Mouse (Mus musculus) testis, adult 10 weeks (tissue): Measurements from ENCODE around the gene Dnaaf3. TPM values are rescaled to one million over a fixed set of nuclear protein-coding genes. Genes with fewer than 3 reads are reported as not detected.

Source experiments
- polyA plus RNA-seq: library from polyadenylated mRNA; stranded (reverse); fragments of 350-450 nt; fragmentation: Illumina TruSeq; extraction: RNeasy Lipid Tissue Mini Kit (QIAGEN cat#74804); gene quantifications from one replicate; pipeline ENCODE4 v1.2.3, GENCODE M21; 2014; ENCODE audit warnings: low read depth, low replicate concordance

Dnaaf3 gene
- polyA plus RNA-seq, result 2.3 TPM

DNA sequence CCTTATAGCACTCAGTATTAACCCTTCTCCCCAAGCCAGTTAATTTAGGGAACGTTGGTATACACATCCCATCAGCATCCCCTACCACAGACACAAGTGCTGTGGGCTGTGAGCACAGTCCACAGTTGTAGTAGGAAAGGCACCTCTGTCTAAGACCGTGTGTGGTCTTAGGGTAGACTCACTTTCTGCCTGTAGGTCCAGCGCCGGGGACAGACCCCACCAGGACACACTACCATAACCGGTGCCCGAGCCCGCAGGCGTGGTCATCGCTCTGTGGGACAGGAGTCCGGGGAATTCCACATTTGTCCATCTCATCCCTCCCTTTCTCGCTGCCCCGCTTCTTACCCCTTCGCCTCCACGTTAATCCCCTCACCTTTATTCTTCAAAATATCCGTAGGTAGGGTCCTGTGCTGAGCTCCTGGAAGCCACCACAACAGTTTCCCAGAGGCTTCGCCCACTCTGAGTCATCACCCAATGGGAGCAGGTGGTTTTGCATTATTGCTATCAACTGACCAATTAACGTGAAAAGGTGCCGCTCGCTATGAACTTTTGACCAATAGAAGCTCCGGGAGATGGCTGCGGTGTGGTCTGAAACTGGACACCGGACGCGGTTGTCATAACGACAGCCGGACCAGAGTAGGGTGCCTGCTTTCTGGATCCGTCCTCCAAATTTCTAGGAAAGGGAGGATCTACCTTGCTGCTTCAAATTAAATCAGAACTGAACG is at the start of gene Dnaaf3:
Gene Dnaaf3 (minus strand): TSS at position 449 of the 725 bp plus-strand sequence.

DNA sequence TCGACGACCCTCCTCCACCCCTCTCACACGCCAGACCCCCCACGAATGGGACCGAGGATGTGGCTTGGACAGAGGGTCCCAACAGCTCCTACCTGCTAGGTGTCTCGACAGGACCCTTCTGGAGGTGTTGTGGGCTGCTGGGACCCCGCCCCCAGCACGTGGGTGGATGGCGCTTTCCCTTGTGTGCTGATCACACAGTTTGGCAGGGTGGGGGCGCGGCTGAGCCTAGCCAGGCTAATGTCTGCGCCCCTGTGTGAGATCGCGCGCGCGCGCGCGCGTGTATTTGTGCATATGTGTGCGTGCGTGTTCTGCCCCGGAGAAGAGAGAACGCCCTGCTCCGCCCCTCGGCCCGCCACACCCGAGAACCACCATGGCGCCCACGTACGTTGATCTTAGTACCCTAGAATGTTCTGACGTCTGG is 15.0 kb upstream of the Dnaaf3 start, which contains the start of gene Syt5:
Gene Syt5 (minus strand): TSS at position 321 of the 421 bp plus-strand sequence.

DNA sequence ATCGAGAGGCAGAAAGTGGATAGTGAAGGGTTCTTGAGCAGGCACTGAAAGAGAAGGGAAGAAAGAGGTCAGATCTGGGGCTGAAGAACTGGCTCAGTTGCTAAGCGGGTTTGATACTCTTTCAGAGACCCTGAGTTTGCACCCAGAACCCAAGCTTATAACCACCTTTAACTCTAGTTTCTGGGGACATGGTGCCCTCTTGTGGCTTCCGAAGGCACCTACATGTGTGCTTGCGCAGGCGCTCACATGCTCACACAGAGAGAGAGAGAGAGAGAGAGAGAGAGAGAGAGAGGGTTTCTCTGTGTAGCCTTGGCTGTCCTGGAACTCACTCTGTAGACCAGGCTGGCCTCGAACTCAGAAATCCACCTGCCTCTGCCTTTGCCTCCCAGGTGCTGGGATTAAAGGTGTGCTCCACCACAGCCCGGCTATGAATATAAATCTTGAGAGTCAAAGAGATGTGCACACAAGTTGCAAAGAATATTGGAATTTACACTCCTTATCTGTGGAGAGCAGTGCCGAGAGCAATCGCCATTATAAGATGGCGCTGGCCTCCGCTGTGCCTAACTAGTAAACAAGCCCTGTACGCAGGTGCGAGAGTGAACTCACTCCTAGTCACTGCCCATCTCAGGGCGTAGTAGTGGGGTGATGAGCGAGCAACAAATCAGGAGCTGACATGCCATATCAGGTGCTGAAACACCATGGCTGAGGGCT is 7.9 kb downstream of the Dnaaf3 start, which contains the start of gene Tnni3:
Gene Tnni3 (minus strand): TSS at position 18 of the 711 bp plus-strand sequence.

GRCm38 (mm10) chr7:4516332-4517050 is 15.8 kb downstream of the Dnaaf3 start, which contains the start of gene Tnnt1:
Tnnt1 (minus strand) TSS chr7:4516382.

DNA sequence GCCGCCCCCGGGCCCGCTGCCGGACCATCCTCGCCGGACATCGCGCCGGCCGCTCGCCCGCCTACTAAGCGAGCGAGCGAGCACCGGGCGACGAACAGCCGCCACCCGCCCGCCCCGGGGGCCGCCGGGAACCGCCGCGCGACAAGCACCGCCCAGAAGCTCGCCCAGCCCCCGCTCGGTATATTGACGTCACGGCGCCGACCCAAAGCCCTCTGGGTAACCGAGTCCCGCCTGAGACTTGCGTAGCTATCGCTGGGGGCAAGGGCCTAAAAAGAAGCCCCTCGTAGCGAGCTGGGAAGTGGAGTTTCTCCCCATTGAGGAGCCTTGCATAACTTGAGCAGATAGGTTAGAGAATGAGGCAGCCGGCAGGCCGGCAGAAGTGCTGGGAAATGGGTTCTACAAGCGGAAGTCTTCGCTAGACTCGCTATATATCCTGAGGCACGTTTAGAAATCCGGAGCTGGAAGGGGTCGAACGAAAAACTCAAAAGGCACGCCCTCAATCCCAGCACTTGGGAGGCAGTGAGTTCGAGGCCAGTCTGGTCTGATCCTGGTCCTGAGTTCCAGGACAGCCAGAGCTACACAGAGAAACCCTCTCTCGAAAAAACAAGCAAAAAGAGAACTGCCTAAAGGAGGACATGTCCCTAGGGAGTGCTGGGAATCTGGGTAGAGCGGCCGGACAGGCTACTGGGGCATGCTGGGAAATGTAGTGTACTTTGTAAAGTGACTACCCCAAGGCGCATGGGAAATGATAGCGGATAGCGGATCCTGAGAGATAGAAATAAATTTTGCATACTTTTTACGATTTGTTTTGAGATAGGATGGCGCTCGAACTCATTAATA is 30.5 kb downstream of the Dnaaf3 start, which contains the start of gene Ppp1r12c:
Gene Ppp1r12c (minus strand): TSS at position 123 of the 840 bp plus-strand sequence.

Other genes with a start within 250 kb of the Dnaaf3 start
- gene Ncr1, start 194.7 kb downstream of the Dnaaf3 start, polyA plus RNA-seq, result not detected
- gene Gp6, start 134.7 kb downstream of the Dnaaf3 start, polyA plus RNA-seq, result 0.14 TPM
- gene Rdh13, start 86.8 kb downstream of the Dnaaf3 start, polyA plus RNA-seq, result 1.5 TPM
- gene Eps8l1, start 71.8 kb downstream of the Dnaaf3 start, polyA plus RNA-seq, result 0.11 TPM
- 13.2 TPM for gene Ppp1r12c, start 30.8 kb downstream of the Dnaaf3 start, polyA plus RNA-seq
- not detected for gene Tnnt1, start 16.1 kb downstream of the Dnaaf3 start, polyA plus RNA-seq
- 7.0 TPM for gene Tnni3, start 8.2 kb downstream of the Dnaaf3 start, polyA plus RNA-seq
- gene Syt5, start 15.1 kb upstream of the Dnaaf3 start, polyA plus RNA-seq, result 2.7 TPM
- gene Ptprh, start 71.6 kb upstream of the Dnaaf3 start, polyA plus RNA-seq, result 0.13 TPM
- 4.2 TPM for gene Tmem86b, start 99.0 kb upstream of the Dnaaf3 start, polyA plus RNA-seq
- 17.9 TPM for gene Ppp6r1, start 126.6 kb upstream of the Dnaaf3 start, polyA plus RNA-seq
- gene Hspbp1, start 152.6 kb upstream of the Dnaaf3 start, polyA plus RNA-seq, result 1.2 TPM
- 3.7 TPM for gene Brsk1, start 158.2 kb upstream of the Dnaaf3 start, polyA plus RNA-seq
- not detected for gene Tmem150b, start 192.8 kb upstream of the Dnaaf3 start, polyA plus RNA-seq
- gene Kmt5c, start 207.7 kb upstream of the Dnaaf3 start, polyA plus RNA-seq, result 0.18 TPM
- gene Cox6b2, start 220.6 kb upstream of the Dnaaf3 start, polyA plus RNA-seq, result 13.6 TPM
- 175 TPM for gene Fam71e2, start 238.8 kb upstream of the Dnaaf3 start, polyA plus RNA-seq